Mouse (Mus musculus) liver, embryonic 14.5 days (tissue): ENCODE measurements around the gene Slc12a3. TPM values are rescaled to one million over a fixed set of nuclear protein-coding genes. Genes with fewer than 3 reads are reported as not detected.

Source experiments
- ATAC-seq: fragments of 200-750 bp; cut with Nextera tagmentation; 2 replicates; pipeline ENCODE4 v1.8.0; 2017; ENCODE audit warnings: moderate number of reproducible peaks, mild to moderate bottlenecking, moderate library complexity; ENCODE audit not compliant: insufficient read depth
- DNase-seq, 3 experiments: peaks; one replicate each; pipeline ENCODE4 v3.0.0-alpha.2; 2012 to 2013; ENCODE audit warnings: low read depth in 3 of 3, low spot score in 3 of 3
- H3K27ac ChIP-seq: fragments of 300-500 bp; sonication (generic); 2 replicates; pipeline ENCODE4 v1.5.1; 2014; ENCODE audit warnings: moderate library complexity, mild to moderate bottlenecking, control low read depth, inconsistent platforms
- H3K27me3 ChIP-seq: fragments of 300-500 bp; sonication (generic); 2 replicates; pipeline ENCODE4 v1.6.1; 2014; ENCODE audit warnings: mild to moderate bottlenecking, low read length, moderate library complexity; ENCODE audit not compliant: control insufficient read depth, insufficient read depth
- H3K36me3 ChIP-seq: fragments of 300-500 bp; sonication (generic); replicated peaks from 2 replicates; pipeline ENCODE4 v1.6.1; 2014; ENCODE audit warnings: low read depth; ENCODE audit not compliant: control insufficient read depth, insufficient read depth
- H3K4me1 ChIP-seq, 2 experiments: fragments of 200-500 bp in 1 of 2; fragments of 300-500 bp in 1 of 2; sonication (generic) in 1 of 2; replicated peaks; 2 replicates each; pipeline ENCODE4 v1.6.1; 2012 to 2014; ENCODE audit warnings: antibody characterized with exemption in 1 of 2, inconsistent platforms in 1 of 2, low read length in 1 of 2; ENCODE audit not compliant: control insufficient read depth in 2 of 2, insufficient read depth in 2 of 2
- H3K4me2 ChIP-seq: fragments of 300-500 bp; sonication (generic); 2 replicates; pipeline ENCODE4 v1.6.1; 2014; ENCODE audit warnings: low read depth, mild to moderate bottlenecking, control low read depth, moderate library complexity
- H3K4me3 ChIP-seq, 2 experiments: fragments of 200-500 bp in 1 of 2; fragments of 300-500 bp in 1 of 2; sonication (generic) in 1 of 2; 2 replicates each; pipeline ENCODE4 v1.5.1; 2012 to 2014; ENCODE audit warnings: low read depth in 2 of 2, low read length in 2 of 2, mild to moderate bottlenecking in 2 of 2, control low read depth in 1 of 2, inconsistent platforms in 1 of 2, moderate library complexity in 1 of 2; ENCODE audit not compliant: insufficient read depth in 1 of 2
- H3K9ac ChIP-seq: fragments of 300-500 bp; sonication (generic); replicated peaks from 2 replicates; pipeline ENCODE4 v1.6.1; 2014; ENCODE audit warnings: mild to moderate bottlenecking, control low read depth, moderate library complexity
- H3K9me3 ChIP-seq: fragments of 300-500 bp; sonication (generic); 2 replicates; pipeline ENCODE4 v1.6.1; 2016; ENCODE audit warnings: low read length, mixed read lengths; ENCODE audit not compliant: control insufficient read depth
- CTCF ChIP-seq: IDR thresholded peaks from 2 replicates; pipeline ENCODE4 v1.5.1; 2016; ENCODE audit warnings: antibody characterized with exemption, low read depth, control low read depth
- EP300 ChIP-seq: IDR thresholded peaks from 2 replicates; pipeline ENCODE4 v1.6.1; 2016; ENCODE audit warnings: antibody characterized with exemption, low read depth
- WGBS: fragments of 180-500 bp; shearing (Covaris S2); extraction: QIAGEN DNeasy Blood & Tissue Kit; methylation state at CpG from one replicate; pipeline ENCODE4 v1.1.7; 2014; ENCODE audit not compliant: insufficient replicate concordance; 5-methylcytosine and 5-hydroxymethylcytosine counted together
- microRNA counts: library from miRNA; unstranded; fragments of <30 nt; microRNA quantifications from one replicate; lab custom pipeline; 2016
- microRNA-seq: library from miRNA; unstranded; fragments of <30 nt; microRNA quantifications from one replicate; pipeline ENCODE4, GENCODE M21; 2016
- polyA plus RNA-seq, 2 experiments: library from polyadenylated mRNA; depleted of rRNA in 1 of 2; stranded (reverse) in 1 of 2; unstranded in 1 of 2; fragments of >200 nt; fragmentation: Nextera tagmentation in 1 of 2; extraction: Ambion mirVana in 1 of 2; gene quantifications; 2 replicates each; pipeline versions ENCODE4 v1.2.1 to v1.2.3; 2012 to 2014

The Slc12a3 gene
- polyA plus RNA-seq, 2 experiments, result 0.01 to 0.11 TPM

GRCm38 (mm10) chr8:94413509-94413908 lies 84.5 kb downstream of the Slc12a3 start:
- Histone ChIP-seq H3K4me2 (no peak overlapping the region), H3K27me3 (no peaks in the 10 kb centered on the region), H3K27ac (no peak overlapping the region), H3K36me3 (no peaks in the 10 kb centered on the region), H3K9me3 (no peaks in the 10 kb centered on the region), H3K4me3 (no peak overlapping the region), H3K9ac (no peak overlapping the region), H3K4me1 (peaks cover 0 to 5% of the 10 kb centered on the region in 2 experiments; a peak in 2 of 4 replicates)
- ATAC-seq (no peak), DNase-seq (no peak)
- TF ChIP-seq EP300 (no peak), CTCF (no peak)
- WGBS, result 52% methylated on average over 6 of the region's 6 CpGs

GRCm38 (mm10) chr8:94415218-94415617 lies 86.2 kb downstream of the Slc12a3 start:
- WGBS, result 45% methylated on average over 2 of the region's 2 CpGs
- H3K9ac ChIP-seq, result no peak overlapping the region
- no peaks in the 10 kb centered on the region for H3K27me3 ChIP-seq
- H3K9me3 ChIP-seq, result no peaks in the 10 kb centered on the region
- H3K27ac ChIP-seq, result no peak overlapping the region
- ATAC-seq (no peak), DNase-seq (no peak)
- no peaks in the 10 kb centered on the region for H3K36me3 ChIP-seq
- TF ChIP-seq EP300 (no peak), CTCF (no peak)
- H3K4me3 ChIP-seq, result no peak overlapping the region
- H3K4me2 ChIP-seq, result no peak overlapping the region
- H3K4me1 ChIP-seq, result no peaks in the 10 kb centered on the region

MicroRNAs within 50 kb of the gene (microRNA counts, 519-probe panel; counts per million panel counts)
- 69.9 counts per million for microRNA mmu-miR-138 (lab: Ali Mortazavi, UCI)

Small RNA genes lying within 50 kb of the gene (microRNA-seq; reads per million reads assigned to microRNA genes)
- gene Mir138-2, result 33.8 reads per million, percentile 36 among the genes with 10 or more reads in this experiment

Other genes with a start within 250 kb of the Slc12a3 start
- 2.7 and 4.7 TPM in 2 replicates for gene Bbs2, start 230.3 kb upstream of the Slc12a3 start, polyA plus RNA-seq (2012; rRNA removed)
- gene Bbs2, start 230.3 kb upstream of the Slc12a3 start, polyA plus RNA-seq (2014; fragmentation: Nextera tagmentation; extraction: Ambion mirVana), result 3.3 TPM in 2 replicates
- gene Mt4, start 192.0 kb upstream of the Slc12a3 start, polyA plus RNA-seq (2012; rRNA removed), result 1.4 and 2.1 TPM in 2 replicates
- 1.7 and 1.8 TPM in 2 replicates for gene Mt4, start 192.0 kb upstream of the Slc12a3 start, polyA plus RNA-seq (2014; fragmentation: Nextera tagmentation; extraction: Ambion mirVana)
- 0.10 and 0.30 TPM in 2 replicates for gene Mt3, start 176.6 kb upstream of the Slc12a3 start, polyA plus RNA-seq (2012; rRNA removed)
- gene Mt3, start 176.6 kb upstream of the Slc12a3 start, polyA plus RNA-seq (2014; fragmentation: Nextera tagmentation; extraction: Ambion mirVana), result 0.61 TPM in 1 of 2 replicates, not detected in the other
- 1,629 and 2,197 TPM in 2 replicates for gene Mt2, start 156.5 kb upstream of the Slc12a3 start, polyA plus RNA-seq (2012; rRNA removed)
- 1,576 and 1,601 TPM in 2 replicates for gene Mt2, start 156.5 kb upstream of the Slc12a3 start, polyA plus RNA-seq (2014; fragmentation: Nextera tagmentation; extraction: Ambion mirVana)
- 3,236 and 4,039 TPM in 2 replicates for gene Mt1, start 150.1 kb upstream of the Slc12a3 start, polyA plus RNA-seq (2012; rRNA removed)
- gene Mt1, start 150.1 kb upstream of the Slc12a3 start, polyA plus RNA-seq (2014; fragmentation: Nextera tagmentation; extraction: Ambion mirVana), result 5,334 and 6,015 TPM in 2 replicates
- 23.2 and 28.2 TPM in 2 replicates for gene Nup93, start 114.6 kb upstream of the Slc12a3 start, polyA plus RNA-seq (2012; rRNA removed)
- 38.7 and 43.2 TPM in 2 replicates for gene Nup93, start 114.6 kb upstream of the Slc12a3 start, polyA plus RNA-seq (2014; fragmentation: Nextera tagmentation; extraction: Ambion mirVana)
- 41.8 and 46.7 TPM in 2 replicates for gene Herpud1, start 57.2 kb downstream of the Slc12a3 start, polyA plus RNA-seq (2012; rRNA removed)
- gene Herpud1, start 57.2 kb downstream of the Slc12a3 start, polyA plus RNA-seq (2014; fragmentation: Nextera tagmentation; extraction: Ambion mirVana), result 83.2 and 86.5 TPM in 2 replicates
- gene Nlrc5, start 105.2 kb downstream of the Slc12a3 start, polyA plus RNA-seq (2012; rRNA removed), result 0.10 and 0.22 TPM in 2 replicates
- 0.09 and 0.18 TPM in 2 replicates for gene Nlrc5, start 105.2 kb downstream of the Slc12a3 start, polyA plus RNA-seq (2014; fragmentation: Nextera tagmentation; extraction: Ambion mirVana)
- gene Cpne2, start 203.8 kb downstream of the Slc12a3 start, polyA plus RNA-seq (2012; rRNA removed), result 2.3 and 2.6 TPM in 2 replicates
- gene Cpne2, start 203.8 kb downstream of the Slc12a3 start, polyA plus RNA-seq (2014; fragmentation: Nextera tagmentation; extraction: Ambion mirVana), result 2.5 and 2.7 TPM in 2 replicates